Mouse (Mus musculus): ENCODE data around the gene Dcaf17. TPM values are rescaled to one million over a fixed set of nuclear protein-coding genes. Genes with fewer than 3 reads are reported as not detected.

The Dcaf17 gene
- polyA plus RNA-seq, 2 experiments: 3.2 to 11.8 TPM

GRCm38 (mm10) chr2:71130366-71130765 lies 75.2 kb downstream of the Dcaf17 start:
- WGBS (ENCODE audit: insufficient replicate concordance): 57% methylated on average over 2 of the region's 2 CpGs
- no peak for TF ChIP-seq CTCF (IDR thresholded peaks at IDR 0.05; ENCODE audit: low read depth)
- peaks cover 0 to 4% of the 10 kb centered on the region in 2 experiments; a peak in 2 of 4 replicates for H3K4me1 ChIP-seq (replicated peaks; ENCODE audit: control insufficient read depth in 2 of 2, insufficient read depth in 2 of 2, low read length in 1 of 2)
- H3K4me3 ChIP-seq (ENCODE audit: insufficient read depth in 1 of 2, low read depth in 2 of 2, low read length in 2 of 2): no peak overlapping the region
- H3K9ac ChIP-seq (replicated peaks): no peak overlapping the region
- no peaks in the 10 kb centered on the region for H3K27me3 ChIP-seq (ENCODE audit: control insufficient read depth, insufficient read depth, low read length)
- H3K9me3 ChIP-seq (ENCODE audit: control insufficient read depth, low read length): no peaks in the 10 kb centered on the region
- no peaks in the 10 kb centered on the region for H3K36me3 ChIP-seq (replicated peaks; ENCODE audit: control insufficient read depth, insufficient read depth, low read depth)
- no peak overlapping the region for H3K4me2 ChIP-seq (ENCODE audit: low read depth)
- no peak for DNase-seq (ENCODE audit: low read depth in 3 of 3, low spot score in 3 of 3)
- no peak overlapping the region for H3K27ac ChIP-seq
- no peak for ATAC-seq (ENCODE audit: insufficient read depth)

GRCm38 (mm10) chr2:71131866-71132496 lies 76.9 kb downstream of the Dcaf17 start:
- Histone ChIP-seq H3K36me3 (replicated peaks; ENCODE audit: control insufficient read depth, insufficient read depth, low read depth) (no peaks in the 10 kb centered on the region), H3K27me3 (ENCODE audit: control insufficient read depth, insufficient read depth, low read length) (no peaks in the 10 kb centered on the region), H3K4me3 (ENCODE audit: insufficient read depth in 1 of 2, low read depth in 2 of 2, low read length in 2 of 2) (no peak overlapping the region), H3K9ac (replicated peaks) (no peak overlapping the region), H3K9me3 (ENCODE audit: control insufficient read depth, low read length) (no peaks in the 10 kb centered on the region), H3K27ac (no peak overlapping the region), H3K4me1 (replicated peaks; ENCODE audit: control insufficient read depth in 2 of 2, insufficient read depth in 2 of 2, low read length in 1 of 2) (peaks cover 0 to 4% of the 10 kb centered on the region in 2 experiments; a peak in 2 of 4 replicates), H3K4me2 (ENCODE audit: low read depth) (no peak overlapping the region)
- TF ChIP-seq CTCF (IDR thresholded peaks at IDR 0.05; ENCODE audit: low read depth): no peak
- no peak for TF ChIP-seq EP300 (IDR thresholded peaks at IDR 0.05; ENCODE audit: low read depth)
- WGBS (ENCODE audit: insufficient replicate concordance): 49% methylated on average over 3 of the region's 3 CpGs
- ATAC-seq (ENCODE audit: insufficient read depth) (no peak), DNase-seq (ENCODE audit: low read depth in 3 of 3, low spot score in 3 of 3) (no peak)

GRCm38 (mm10) chr2:71134041-71134505 lies 78.9 kb downstream of the Dcaf17 start:
- Histone ChIP-seq H3K9me3 (ENCODE audit: control insufficient read depth, low read length) (no peaks in the 10 kb centered on the region), H3K4me2 (ENCODE audit: low read depth) (no peak overlapping the region), H3K27ac (no peak overlapping the region), H3K27me3 (ENCODE audit: control insufficient read depth, insufficient read depth, low read length) (no peaks in the 10 kb centered on the region), H3K4me3 (ENCODE audit: insufficient read depth in 1 of 2, low read depth in 2 of 2, low read length in 2 of 2) (no peak overlapping the region), H3K36me3 (replicated peaks; ENCODE audit: control insufficient read depth, insufficient read depth, low read depth) (no peaks in the 10 kb centered on the region), H3K4me1 (replicated peaks; ENCODE audit: control insufficient read depth in 2 of 2, insufficient read depth in 2 of 2, low read length in 1 of 2) (peaks cover 0 to 4% of the 10 kb centered on the region in 2 experiments; a peak in 2 of 4 replicates), H3K9ac (replicated peaks) (no peak overlapping the region)
- peak; percentile 50; the same call in 1 of the 2 replicates for ATAC-seq (ENCODE audit: insufficient read depth)
- no peak for TF ChIP-seq CTCF (IDR thresholded peaks at IDR 0.05; ENCODE audit: low read depth)
- TF ChIP-seq EP300 (IDR thresholded peaks at IDR 0.05; ENCODE audit: low read depth): no peak
- WGBS (ENCODE audit: insufficient replicate concordance): 39% methylated on average over 9 of the region's 9 CpGs
- DNase-seq (ENCODE audit: low read depth in 3 of 3, low spot score in 3 of 3): peak in 2 of 3 experiments; percentile 15 to 16

GRCm38 (mm10) chr2:71134836-71135235 lies 79.7 kb downstream of the Dcaf17 start:
- DNase-seq (ENCODE audit: low read depth in 3 of 3, low spot score in 3 of 3) (no peak), ATAC-seq (ENCODE audit: insufficient read depth) (no peak)
- H3K36me3 ChIP-seq (replicated peaks; ENCODE audit: control insufficient read depth, insufficient read depth, low read depth): no peaks in the 10 kb centered on the region
- no peak overlapping the region for H3K4me3 ChIP-seq (ENCODE audit: insufficient read depth in 1 of 2, low read depth in 2 of 2, low read length in 2 of 2)
- WGBS (ENCODE audit: insufficient replicate concordance): 50% methylated on average over 5 of the region's 5 CpGs
- H3K4me2 ChIP-seq (ENCODE audit: low read depth): no peak overlapping the region
- no peaks in the 10 kb centered on the region for H3K27me3 ChIP-seq (ENCODE audit: control insufficient read depth, insufficient read depth, low read length)
- TF ChIP-seq EP300 (IDR thresholded peaks at IDR 0.05; ENCODE audit: low read depth) (no peak), CTCF (IDR thresholded peaks at IDR 0.05; ENCODE audit: low read depth) (no peak)
- no peak overlapping the region for H3K9ac ChIP-seq (replicated peaks)
- H3K4me1 ChIP-seq (replicated peaks; ENCODE audit: control insufficient read depth in 2 of 2, insufficient read depth in 2 of 2, low read length in 1 of 2): peaks cover 0 to 4% of the 10 kb centered on the region in 2 experiments; a peak in 2 of 4 replicates
- H3K27ac ChIP-seq: no peak overlapping the region
- no peaks in the 10 kb centered on the region for H3K9me3 ChIP-seq (ENCODE audit: control insufficient read depth, low read length)

- H3K9me3 ChIP-seq (ENCODE audit: control insufficient read depth, low read length): no peaks in the 10 kb centered on the region
- WGBS (ENCODE audit: insufficient replicate concordance): 53% methylated on average over 4 of the region's 4 CpGs
- no peak overlapping the region for H3K4me3 ChIP-seq (ENCODE audit: insufficient read depth in 1 of 2, low read depth in 2 of 2, low read length in 2 of 2)
These were observed 85.5 kb downstream of the Dcaf17 start for GRCm38 (mm10) chr2:71140622-71141021.

More at GRCm38 (mm10) chr2:71140622-71141021, 85.5 kb downstream of the Dcaf17 start:
- Histone ChIP-seq H3K9ac (replicated peaks) (no peak overlapping the region), H3K4me2 (ENCODE audit: low read depth) (no peak overlapping the region), H3K27me3 (ENCODE audit: control insufficient read depth, insufficient read depth, low read length) (no peaks in the 10 kb centered on the region), H3K4me1 (replicated peaks; ENCODE audit: control insufficient read depth in 2 of 2, insufficient read depth in 2 of 2, low read length in 1 of 2) (peaks cover 0 to under 1% of the 10 kb centered on the region in 2 experiments; a peak in 1 of 4 replicates), H3K36me3 (replicated peaks; ENCODE audit: control insufficient read depth, insufficient read depth, low read depth) (no peaks in the 10 kb centered on the region), H3K27ac (no peak overlapping the region)
- TF ChIP-seq CTCF (IDR thresholded peaks at IDR 0.05; ENCODE audit: low read depth) (no peak), EP300 (IDR thresholded peaks at IDR 0.05; ENCODE audit: low read depth) (no peak)
- DNase-seq (ENCODE audit: low read depth in 3 of 3, low spot score in 3 of 3): no peak
- ATAC-seq (ENCODE audit: insufficient read depth): no peak

All from liver, embryonic 14.5 days (tissue).